Mouse (Mus musculus) right cerebral cortex, postnatal 4 days (tissue): ENCODE measurements at regions not wholly inside any gene's neighbourhood (a gene's known extent, or its start where the extent isn't known, plus 50 kb on each side); places are given as distances from the start of the nearest gene placed in this dataset.

ENCODE experiments used
- DNase-seq: peaks from one replicate; pipeline ENCODE4 v3.0.0-alpha.2; 2022

DNA sequence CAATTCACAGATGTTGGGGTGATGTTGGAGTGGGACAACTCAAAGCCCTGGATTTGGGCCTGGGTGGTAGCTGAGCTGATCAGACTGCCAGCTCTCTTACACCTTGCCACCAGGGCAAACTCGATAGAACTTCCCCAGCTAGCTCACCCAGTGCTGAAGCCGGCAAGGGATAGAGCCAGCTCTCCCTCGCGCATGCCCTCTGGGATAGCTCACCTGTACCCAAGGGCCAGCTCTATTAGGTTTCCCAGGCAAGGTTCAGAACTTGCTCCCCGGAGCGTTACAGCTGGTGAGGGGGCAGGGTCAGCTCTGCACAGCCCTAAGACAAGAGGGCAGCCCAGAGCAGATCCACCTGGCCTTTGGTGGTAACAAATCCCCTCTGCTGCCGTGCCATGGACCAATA lies 54.1 kb upstream of the 1700012A03Rik start:
- no peak for DNase-seq

GRCm38 (mm10) chr6:31995249-31995648 lies 54.8 kb upstream of the 1700012A03Rik start:
- DNase-seq = no peak

DNA sequence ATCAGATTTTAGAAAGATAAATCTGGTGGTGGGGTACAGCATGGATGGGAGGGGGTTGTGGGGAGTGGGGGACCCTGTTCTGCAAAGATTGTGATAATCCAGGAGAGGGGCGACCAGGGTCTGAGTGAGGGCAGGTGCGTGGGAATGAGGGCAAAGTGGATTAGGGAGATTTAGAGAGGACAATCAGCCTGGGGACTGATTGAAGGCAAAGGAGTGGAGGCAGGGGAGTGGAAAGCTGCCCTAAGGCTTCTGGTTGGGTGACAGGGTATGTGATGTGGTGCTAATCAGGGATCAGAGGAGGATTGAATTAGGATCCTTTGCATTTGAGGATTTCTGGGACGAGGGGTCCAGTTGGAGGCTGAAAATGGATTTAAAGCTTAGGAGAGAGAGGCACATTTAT lies 64.3 kb upstream of the 1700012A03Rik start:
- DNase-seq = no peak

GRCm38 (mm10) chr6:31976705-31977104 lies 73.3 kb upstream of the 1700012A03Rik start:
- DNase-seq = no peak

DNA sequence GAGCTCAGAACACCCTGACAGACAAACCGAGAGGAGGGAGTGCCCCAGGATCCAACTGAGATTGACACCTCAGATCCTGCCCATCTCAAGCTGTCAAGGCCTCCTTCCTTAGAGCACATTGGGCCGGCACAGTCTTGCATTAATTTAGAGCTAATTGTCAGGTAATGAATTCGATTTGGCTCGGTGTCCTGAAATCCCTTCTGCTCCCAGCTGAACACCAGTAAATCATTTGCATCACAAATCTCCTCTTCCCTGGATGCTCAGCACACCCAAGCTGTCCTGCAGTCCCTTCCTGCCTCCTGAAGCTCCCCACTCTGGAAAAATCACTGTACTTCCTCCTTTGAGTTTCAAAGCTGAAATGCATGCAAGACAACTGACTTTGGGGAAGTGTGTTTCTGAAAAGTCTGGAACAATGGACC lies 102.0 kb upstream of the 1700012A03Rik start:
- no peak for DNase-seq

GRCm38 (mm10) chr6:31946572-31946971 lies 103.5 kb upstream of the 1700012A03Rik start:
- DNase-seq = no peak

GRCm38 (mm10) chr6:31945347-31945746 lies 104.7 kb upstream of the 1700012A03Rik start:
- DNase-seq = no peak

GRCm38 (mm10) chr6:31944546-31944945 lies 105.5 kb upstream of the 1700012A03Rik start:
- DNase-seq = no peak

DNA sequence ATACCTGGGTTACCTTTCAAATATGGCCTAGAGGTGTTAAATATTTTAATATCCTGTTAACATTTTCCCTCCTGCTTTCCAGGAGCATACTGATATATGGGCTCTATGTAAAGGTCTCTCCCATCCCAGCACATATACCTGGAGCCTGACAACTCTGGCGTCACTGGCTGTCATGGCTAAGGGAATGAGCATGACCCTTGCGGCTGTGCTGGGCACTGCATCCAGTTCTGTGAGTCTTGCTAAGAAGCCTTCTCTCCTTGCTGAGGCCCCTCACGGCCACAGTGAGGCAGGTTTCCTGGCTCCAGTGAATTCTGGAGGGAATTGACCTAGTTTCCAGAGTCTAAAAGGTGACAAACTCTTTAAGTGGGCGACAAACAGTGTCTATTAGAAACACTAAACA lies 107.3 kb upstream of the 1700012A03Rik start:
- DNase-seq = no peak

DNA sequence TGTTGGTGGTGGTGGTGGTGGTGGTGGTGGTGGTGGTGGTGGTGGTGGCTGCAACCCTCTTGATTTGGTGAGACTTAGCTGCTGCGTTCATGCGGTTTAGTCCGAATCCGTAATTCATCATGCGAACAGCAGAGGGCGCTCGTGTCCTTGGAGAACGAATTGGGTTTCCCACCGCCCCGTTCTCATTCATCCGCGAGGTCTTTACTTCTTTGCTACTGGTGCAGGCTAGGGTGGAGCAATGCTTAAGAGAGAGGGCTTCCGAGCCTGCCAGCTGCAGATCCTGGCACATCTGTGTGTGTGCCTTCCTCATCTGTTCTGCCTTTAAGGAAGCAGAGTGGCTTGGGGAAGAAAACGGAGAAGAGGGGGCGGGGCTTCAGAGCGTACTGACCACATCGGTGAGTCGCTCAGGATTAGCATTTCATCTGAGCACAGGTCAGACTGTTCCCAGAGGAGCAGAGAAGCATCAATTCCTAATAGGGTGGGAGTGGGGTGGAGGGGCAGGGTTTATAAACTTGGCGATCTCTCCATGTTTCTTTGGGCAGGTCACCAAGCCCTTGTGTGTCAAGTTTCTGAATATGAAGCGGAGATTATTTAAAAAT lies 111.7 kb upstream of the 1700012A03Rik start:
- DNase-seq = peak; percentile 99

DNA sequence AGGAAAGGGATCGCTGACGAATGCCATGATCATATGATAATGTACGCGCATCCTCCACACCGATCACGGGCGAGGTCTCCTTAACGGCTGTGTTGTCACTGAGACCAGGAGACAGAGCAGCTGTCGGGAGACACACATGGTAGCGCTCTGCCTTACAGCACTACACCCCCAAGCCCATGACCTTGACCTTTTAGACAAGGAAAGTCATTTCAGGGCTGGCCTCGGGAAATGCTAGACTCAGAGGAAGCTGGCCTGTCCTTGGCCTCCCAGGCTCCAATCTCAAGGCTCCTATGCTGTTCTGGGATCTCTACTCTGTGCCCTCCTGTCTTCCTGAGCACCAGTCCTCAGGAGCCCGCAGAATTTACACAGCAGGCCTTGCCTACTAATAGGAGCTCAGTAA lies 112.9 kb upstream of the 1700012A03Rik start:
- no peak for DNase-seq

DNA sequence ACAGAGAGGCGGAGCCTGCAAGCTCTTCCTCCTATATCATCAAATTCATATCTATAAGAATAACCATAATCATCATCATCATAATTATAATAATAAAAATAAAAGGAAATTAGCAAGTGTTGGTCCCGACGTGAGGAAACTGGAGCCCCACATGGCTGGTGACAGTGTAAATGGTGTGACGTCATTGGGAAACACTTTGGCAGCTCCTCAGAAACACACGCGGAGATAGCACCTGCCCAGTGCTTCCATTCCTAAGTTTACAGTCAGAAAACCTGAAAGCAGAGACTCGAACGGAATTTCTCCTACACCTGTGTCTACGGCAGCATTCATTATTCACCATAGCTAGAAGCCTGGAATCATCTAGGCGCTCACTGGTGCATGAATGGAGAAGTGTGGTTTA lies 115.2 kb upstream of the 1700012A03Rik start:
- peak; percentile 1 for DNase-seq

DNA sequence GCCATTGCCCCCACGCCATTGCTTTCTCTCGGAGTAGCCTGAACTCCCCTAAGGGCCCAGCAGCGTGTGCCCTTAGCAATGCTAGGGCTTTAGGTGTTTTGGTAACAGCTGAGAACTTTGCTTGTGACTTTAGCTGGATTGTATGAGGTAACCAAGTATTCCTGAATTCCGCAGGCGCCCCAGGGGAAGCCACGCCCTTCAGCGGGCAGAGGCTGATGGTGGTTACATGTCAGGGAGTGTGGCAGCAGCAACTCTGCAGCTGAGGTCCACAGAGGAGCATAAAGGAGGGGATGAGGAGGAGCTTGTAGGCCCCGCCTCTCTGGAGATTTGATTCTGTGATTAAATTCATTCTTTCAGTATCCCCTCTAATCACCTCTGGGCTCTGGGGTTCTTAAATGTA lies 116.1 kb upstream of the 1700012A03Rik start:
- peak; percentile 3 for DNase-seq

DNA sequence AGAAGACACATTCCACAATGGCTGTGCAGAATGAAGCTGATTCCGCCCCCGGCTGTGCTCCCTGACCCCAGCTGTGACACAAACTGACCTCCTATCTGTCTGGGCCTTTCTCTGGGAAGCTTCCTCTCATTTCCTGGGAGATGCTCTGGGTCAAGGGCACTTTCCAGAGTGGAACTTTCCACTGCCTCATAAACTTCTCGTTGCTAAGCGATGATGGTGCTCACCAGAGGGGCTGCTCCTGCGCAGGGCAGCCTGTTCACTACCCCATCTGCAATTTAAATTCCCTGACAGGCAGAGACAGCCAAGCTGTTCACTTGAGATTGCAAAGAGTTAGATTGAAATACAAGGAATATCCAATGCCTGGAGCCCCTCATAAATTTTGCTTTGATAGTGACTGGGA lies 116.7 kb upstream of the 1700012A03Rik start:
- DNase-seq = peak; percentile 34

DNA sequence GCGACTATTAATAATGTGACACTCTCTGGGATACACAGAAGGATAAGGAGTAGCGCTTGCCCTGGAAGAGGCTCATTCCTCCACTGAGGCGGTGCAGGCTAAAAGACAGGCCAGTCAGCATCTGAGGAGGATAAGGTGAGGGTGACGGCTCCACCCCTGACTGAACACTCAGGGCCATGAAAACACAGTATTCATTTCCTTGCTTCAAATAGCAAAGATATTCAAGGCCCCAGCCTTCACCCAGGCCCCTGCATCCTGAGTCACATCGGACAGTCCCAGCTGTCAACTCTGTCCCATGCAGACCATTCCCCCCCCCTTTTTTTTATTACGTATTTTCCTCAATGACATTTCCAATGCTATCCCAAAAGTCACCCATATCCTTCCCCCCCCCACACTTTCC lies 118.9 kb upstream of the 1700012A03Rik start:
- DNase-seq = peak; percentile 0

GRCm38 (mm10) chr6:31929165-31929564 lies 120.9 kb upstream of the 1700012A03Rik start:
- no peak for DNase-seq

DNA sequence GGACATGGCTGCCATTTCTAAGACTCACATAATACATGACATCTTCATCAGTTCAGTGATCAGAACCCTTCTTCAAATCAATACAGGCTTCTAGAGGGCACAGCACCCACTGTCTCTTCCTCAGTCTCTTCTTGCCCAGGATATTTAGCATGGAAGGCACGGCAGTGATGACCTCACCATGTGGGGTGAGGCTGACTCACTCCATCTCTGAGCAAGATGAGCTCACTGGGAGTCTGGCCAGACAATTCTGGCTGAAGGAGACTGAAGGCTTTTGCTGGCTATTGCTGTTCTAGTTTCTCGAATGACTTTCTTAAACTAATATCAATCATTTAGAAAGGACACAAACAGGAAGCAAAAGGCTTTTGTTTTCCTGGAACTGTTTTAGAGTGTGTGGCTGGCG lies 122.9 kb upstream of the 1700012A03Rik start:
- no peak for DNase-seq

DNA sequence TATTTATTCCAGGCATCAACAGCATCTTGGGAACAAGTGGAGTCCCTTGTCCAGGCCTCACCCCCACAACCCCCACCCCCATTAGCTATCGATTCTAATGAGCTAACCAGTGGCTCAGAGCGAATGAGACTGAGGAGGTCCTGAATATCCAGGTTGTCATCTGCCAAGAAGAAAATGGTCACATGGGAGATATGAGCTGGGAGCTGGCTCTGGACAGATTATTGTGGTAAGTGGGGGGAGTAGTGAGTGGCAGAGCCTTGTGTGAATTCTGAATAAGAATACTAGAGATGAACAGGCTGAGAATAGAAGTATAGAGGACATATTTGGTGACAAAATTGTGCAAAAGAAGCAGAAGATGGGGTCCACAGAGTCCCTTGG lies 125.4 kb upstream of the 1700012A03Rik start:
- DNase-seq = no peak

- no peak for DNase-seq
Measured at GRCm38 (mm10) chr6:31923951-31924668, 125.9 kb upstream of the 1700012A03Rik start.

- DNase-seq = no peak
Measured at GRCm38 (mm10) chr6:31921561-31922152, 128.4 kb upstream of the 1700012A03Rik start.

- DNase-seq = no peak
Measured at GRCm38 (mm10) chr6:31917411-31918131, 132.5 kb upstream of the 1700012A03Rik start.

DNA sequence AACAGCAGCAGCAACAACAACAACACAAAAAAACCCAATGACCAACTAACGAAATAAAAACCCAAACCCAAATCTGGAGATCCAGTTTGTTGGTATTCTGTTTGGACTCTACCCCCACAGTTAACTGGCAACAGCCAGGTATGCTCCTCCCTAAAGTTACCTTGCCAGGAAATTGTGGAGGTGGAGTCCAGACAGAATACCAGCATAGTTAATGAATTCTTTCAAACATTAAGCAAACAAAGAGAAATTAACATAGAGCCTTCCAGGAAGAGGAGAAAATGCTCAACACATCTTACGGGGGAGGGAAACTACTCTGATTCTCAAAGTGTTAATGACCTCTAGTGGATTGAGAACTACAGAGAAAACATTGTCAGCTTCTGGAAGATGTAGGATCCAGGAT lies 148.3 kb upstream of the 1700012A03Rik start:
- no peak for DNase-seq

DNA sequence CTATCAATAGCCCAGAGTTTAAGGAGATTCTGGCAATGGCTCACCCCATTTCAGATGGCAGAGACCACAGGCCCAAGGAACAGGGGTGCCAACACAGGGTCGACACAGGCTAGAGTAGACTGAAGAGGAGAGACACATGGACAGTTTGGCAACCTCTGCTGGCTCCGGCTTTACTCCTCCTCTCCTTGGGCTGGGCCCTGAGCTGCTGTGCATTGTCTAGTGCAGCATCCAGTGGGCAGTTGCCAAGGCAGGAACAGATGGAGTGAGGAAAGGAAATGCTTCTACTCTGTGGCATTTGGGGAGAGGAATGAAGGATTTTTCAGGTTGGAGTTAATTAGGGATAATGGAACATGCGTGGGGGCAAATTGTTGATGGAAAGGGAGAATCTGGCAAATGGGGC lies 151.0 kb upstream of the 1700012A03Rik start:
- no peak for DNase-seq

DNA sequence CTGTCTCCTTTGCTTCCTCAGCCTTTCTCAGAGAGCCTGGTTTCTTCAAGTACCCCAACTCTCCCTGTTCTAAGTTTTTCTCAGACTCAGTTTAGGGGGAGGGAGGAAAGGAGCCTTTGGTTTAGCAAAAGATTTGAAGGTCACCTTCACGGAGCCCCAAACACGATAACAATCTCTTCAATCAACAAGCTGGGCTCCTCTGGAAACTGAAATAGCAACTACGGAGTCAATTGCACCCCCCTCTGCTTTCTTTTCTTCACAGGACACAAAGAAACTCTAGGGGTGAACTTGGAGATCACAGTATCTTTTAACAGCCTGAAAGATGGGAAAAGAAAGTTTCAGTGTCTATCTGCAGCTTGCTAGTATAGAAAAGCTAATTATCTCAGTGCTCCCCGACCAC lies 151.4 kb upstream of the 1700012A03Rik start:
- DNase-seq = no peak
